Mouse (Mus musculus): Measurements from ENCODE around the gene Arap1.

- TF ChIP-seq CTCF (IDR thresholded peaks at IDR 0.05; ENCODE audit: borderline replicate concordance, insufficient read depth, low read length) = no peak
- no peak for TF ChIP-seq POLR2A (IDR thresholded peaks at IDR 0.05; ENCODE audit: low read depth, low read length)
Measured at GRCm38 (mm10) chr7:101316591-101317001, 31.3 kb upstream of the Arap1 start.

All from embryonic fibroblast, embryonic 13.5 days (primary cell).